10 mouse cellular contexts compared by ENCODE assay signal in genomic region chr7:80013884-80014550, GRCm38 (mm10). TPM values are rescaled to one million over a fixed set of nuclear protein-coding genes. Genes with fewer than 3 reads are reported as not detected.
DNase-seq lines count a peak whose midpoint lies in the region; TF ChIP-seq lines count a peak whose summit lies in the region.
"Had no signal": no experiment of that assay in that cellular context is flagged by ENCODE, and none has a peak within 500 bp of the region (broad histone marks: within the 10 kb centered on the region; RNA-seq: fewer than 3 reads in every experiment).

No protein-coding gene starts in this region.

- TF ChIP-seq CTCF in testis, adult 2 months (IDR thresholded peaks at IDR 0.05; ENCODE audit: control insufficient read depth, insufficient read depth, insufficient replicate concordance, low read depth, low read length): no peak

- no peak overlapping the region for H3K4me3 ChIP-seq in testis, adult 2 months (ENCODE audit: control insufficient read depth, low read depth, low read length)
- H3K4me3 ChIP-seq: limb, embryonic 15.5 days; neural tube, embryonic 15.5 days had no signal

- TF ChIP-seq POLR2A in testis, adult 2 months (IDR thresholded peaks at IDR 0.05; ENCODE audit: control insufficient read depth, low read depth, low read length): no peak

- peak overlapping the region; percentile 3; the same call in 1 of the 2 replicates for H3K27ac ChIP-seq in testis, adult 2 months (ENCODE audit: control insufficient read depth, insufficient read depth, low read depth, low read length)
- H3K27ac ChIP-seq: limb, embryonic 15.5 days; neural tube, embryonic 15.5 days had no signal

- peaks cover 4% of the 10 kb centered on the region; the same call in 1 of the 2 replicates for H3K4me1 ChIP-seq in testis, adult 2 months (ENCODE audit: control insufficient read depth, insufficient read depth, low read length)
- H3K4me1 ChIP-seq: limb, embryonic 15.5 days; neural tube, embryonic 15.5 days had no signal

- DNase-seq in testis, postnatal 10 days (ENCODE audit: low spot score): no peak
- peak; percentile 77 for DNase-seq in heart, adult 8-10 months (ENCODE audit: low spot score)
- peak; percentile 70 for DNase-seq in kidney, postnatal 14 days
- peak; percentile 51 for DNase-seq in testis, postnatal 14 days (ENCODE audit: low spot score)
- no peak for DNase-seq in frontal cortex, postnatal 14 days (ENCODE audit: low spot score in 2 of 2)
- no peak for DNase-seq in layer of hippocampus, adult 9-10 months (ENCODE audit: low spot score)
- no peak for DNase-seq in retina, embryonic 14.5 days (ENCODE audit: low spot score)

- H3K36me3 ChIP-seq in testis, adult 2 months (ENCODE audit: control insufficient read depth, insufficient read depth, low read length): no peaks in the 10 kb centered on the region
- H3K36me3 ChIP-seq: limb, embryonic 15.5 days; neural tube, embryonic 15.5 days had no signal

- H3K27me3 ChIP-seq in testis, adult 2 months (ENCODE audit: control insufficient read depth, insufficient read depth, low read length): no peaks in the 10 kb centered on the region
- H3K27me3 ChIP-seq: limb, embryonic 15.5 days; neural tube, embryonic 15.5 days had no signal

RNA-seq across cellular contexts. Expression of gene Zfp710, which starts 10.6 kb away (rescaled TPM):
- polyA plus RNA-seq in testis, adult 2 months (2012; rRNA removed): 3.8 and 5.1 TPM in 2 replicates
- 10 to 100 TPM; 28.5 to 39.5 (median 31.3) TPM for total RNA-seq in heart, adult 8-10 months (2022)

Comparison
In these comparisons a context has a peak if more than half of its experiments do, and no peak if none do; other contexts are left out.
1. DNase-seq: peak in heart, adult 8-10 months (single experiment), kidney, postnatal 14 days (single experiment) and testis, postnatal 14 days (single experiment); none in testis, postnatal 10 days (single experiment), frontal cortex, postnatal 14 days (0 of 2), layer of hippocampus, adult 9-10 months (single experiment) and retina, embryonic 14.5 days (single experiment).